Mouse (Mus musculus) testis, adult 2 months (tissue): ENCODE data around the gene Vma21-ps. TPM values are rescaled to one million over a fixed set of nuclear protein-coding genes. Genes with fewer than 3 reads are reported as not detected.

ENCODE experiments used
- H3K27ac ChIP-seq: fragments of 200-500 bp; 2 replicates; pipeline ENCODE4 v1.5.1; 2012; ENCODE audit warnings: low read depth, low read length; ENCODE audit not compliant: control insufficient read depth, insufficient read depth
- H3K27me3 ChIP-seq: fragments of 200-500 bp; 2 replicates; pipeline ENCODE4 v1.6.1; 2012; ENCODE audit warnings: mild to moderate bottlenecking, low read length, moderate library complexity; ENCODE audit not compliant: control insufficient read depth, insufficient read depth
- H3K36me3 ChIP-seq: fragments of 200-500 bp; 2 replicates; pipeline ENCODE4 v1.6.1; 2012; ENCODE audit warnings: mild to moderate bottlenecking, low read length; ENCODE audit not compliant: control insufficient read depth, insufficient read depth
- H3K4me1 ChIP-seq: fragments of 200-500 bp; 2 replicates; pipeline ENCODE4 v1.6.1; 2012; ENCODE audit warnings: low read length; ENCODE audit not compliant: control insufficient read depth, insufficient read depth
- H3K4me3 ChIP-seq: fragments of 200-500 bp; 2 replicates; pipeline ENCODE4 v1.5.1; 2012; ENCODE audit warnings: low read depth, mild to moderate bottlenecking, low read length, moderate library complexity, mixed read lengths; ENCODE audit not compliant: control insufficient read depth
- CTCF ChIP-seq: fragments of 200-500 bp; IDR thresholded peaks from 2 replicates; pipeline ENCODE4 v1.5.1; 2012; ENCODE audit warnings: low read depth, mild to moderate bottlenecking, inconsistent platforms, low read length, moderate library complexity; ENCODE audit not compliant: control insufficient read depth, insufficient read depth, insufficient replicate concordance
- POLR2A ChIP-seq: fragments of 200-500 bp; IDR thresholded peaks from 2 replicates; pipeline ENCODE4 v1.6.1; 2012; ENCODE audit warnings: low read depth, mild to moderate bottlenecking, inconsistent platforms, low read length, moderate library complexity; ENCODE audit not compliant: control insufficient read depth
- polyA plus RNA-seq: library from polyadenylated mRNA; depleted of rRNA; stranded (reverse); fragments of >200 nt; gene quantifications from 2 replicates; pipeline ENCODE4 v1.2.3, GENCODE M21; 2012; rRNA removed

The Vma21-ps gene
- polyA plus RNA-seq, 1 experiment: not detected

DNA sequence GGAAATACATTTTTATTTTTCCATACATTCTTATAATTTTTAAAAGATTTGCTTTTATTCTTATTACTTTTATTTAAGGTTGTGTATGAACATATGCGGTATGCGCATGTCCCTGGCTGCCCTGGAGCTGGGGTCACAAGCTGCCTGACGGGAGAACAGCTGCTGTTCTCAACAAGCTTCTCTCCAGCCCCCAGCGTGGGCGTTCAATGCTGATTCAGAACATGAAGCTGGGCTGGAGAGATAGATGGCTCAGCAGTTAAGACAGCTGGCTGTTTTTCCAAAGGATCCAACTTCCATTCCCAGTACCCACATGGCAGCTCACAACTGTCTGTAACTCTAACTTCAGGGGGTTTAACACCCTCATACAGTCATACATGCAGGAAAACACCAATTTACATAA is 35.7 kb downstream of the Vma21-ps start:
- no peak overlapping the region for H3K27ac ChIP-seq
- no peaks in the 10 kb centered on the region for H3K4me1 ChIP-seq
- peaks cover 1% of the 10 kb centered on the region for H3K36me3 ChIP-seq
- TF ChIP-seq CTCF: no peak
- TF ChIP-seq POLR2A: no peak
- no peaks in the 10 kb centered on the region for H3K27me3 ChIP-seq
- no peak overlapping the region for H3K4me3 ChIP-seq

DNA sequence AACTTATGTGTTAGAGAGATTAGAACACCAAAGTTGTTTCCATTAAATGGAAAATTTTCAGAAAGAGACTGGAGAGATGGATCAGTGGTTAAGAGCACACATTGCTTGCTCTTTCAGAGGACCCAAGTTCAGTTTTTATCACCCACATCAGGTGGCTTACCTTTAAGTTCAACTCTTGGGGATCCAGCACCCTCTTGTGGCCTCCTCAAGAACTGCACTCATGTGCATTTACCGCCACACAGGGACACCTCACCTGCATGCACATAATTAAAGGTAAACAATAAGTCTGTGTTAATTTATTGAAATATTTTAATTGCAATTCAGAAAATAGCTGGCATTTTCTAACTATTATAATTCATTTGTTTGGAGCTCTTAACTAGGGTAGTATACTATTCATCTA is 37.3 kb downstream of the Vma21-ps start:
- Histone ChIP-seq H3K36me3 (peaks cover 1% of the 10 kb centered on the region), H3K27me3 (no peaks in the 10 kb centered on the region), H3K4me1 (no peaks in the 10 kb centered on the region), H3K4me3 (no peak overlapping the region), H3K27ac (no peak overlapping the region)
- TF ChIP-seq CTCF: peak; percentile 39; the same call in 1 of the 2 replicates
- no peak for TF ChIP-seq POLR2A

Other genes starting within 250 kb of the Vma21-ps start
- 7.6 and 8.2 TPM in 2 replicates for gene Smc2, start 58.0 kb downstream of the Vma21-ps start, polyA plus RNA-seq
- gene Toporsl, start 99.0 kb upstream of the Vma21-ps start, polyA plus RNA-seq: 32.6 and 39.6 TPM in 2 replicates